Mouse (Mus musculus) cortical plate, adult 2 months (tissue): ENCODE data around the gene Cdh12. TPM values are rescaled to one million over a fixed set of nuclear protein-coding genes. Genes with fewer than 3 reads are reported as not detected.

Experiments
- H3K27ac ChIP-seq: fragments of 200-500 bp; 2 replicates; pipeline ENCODE4 v1.5.1; 2012; ENCODE audit warnings: low read length, control low read depth, inconsistent platforms; ENCODE audit not compliant: insufficient read depth
- H3K4me1 ChIP-seq: fragments of 200-500 bp; 2 replicates; pipeline ENCODE4 v1.6.1; 2011; ENCODE audit warnings: low read length; ENCODE audit not compliant: control insufficient read depth, insufficient read depth
- H3K4me3 ChIP-seq: fragments of 200-500 bp; 2 replicates; pipeline ENCODE4 v1.5.1; 2011; ENCODE audit warnings: mild to moderate bottlenecking, low read length, control low read depth; ENCODE audit not compliant: insufficient read depth
- CTCF ChIP-seq: fragments of 200-500 bp; IDR thresholded peaks from 2 replicates; pipeline ENCODE4 v1.5.1; 2011; ENCODE audit warnings: mild to moderate bottlenecking, control low read depth, low read length; ENCODE audit not compliant: insufficient read depth; ENCODE audit errors: extremely low read depth
- POLR2A ChIP-seq: fragments of 200-500 bp; IDR thresholded peaks from 2 replicates; pipeline ENCODE4 v1.6.1; 2011; ENCODE audit warnings: mild to moderate bottlenecking, low read length, control low read depth; ENCODE audit not compliant: insufficient read depth; ENCODE audit errors: extremely low read depth
- polyA plus RNA-seq: library from polyadenylated mRNA; depleted of rRNA; stranded (reverse); fragments of >200 nt; gene quantifications from 2 replicates; pipeline ENCODE4 v1.2.3, GENCODE M21; 2012; rRNA removed

The Cdh12 gene
- 7.2 and 8.8 TPM in 2 replicates for polyA plus RNA-seq

- H3K27ac ChIP-seq, result no peak within 1 kb of the TSS
- H3K4me3 ChIP-seq, result peak within 1 kb of the TSS; percentile 91
- no peaks in the 10 kb centered on the region for H3K4me1 ChIP-seq
- TF ChIP-seq POLR2A, result peak; percentile 76
- no peak for TF ChIP-seq CTCF
Observed at GRCm38 (mm10) chr15:20448861-20449663, at the start of gene Cdh12. Cdh12 (plus strand) TSS chr15:20449265.

DNA sequence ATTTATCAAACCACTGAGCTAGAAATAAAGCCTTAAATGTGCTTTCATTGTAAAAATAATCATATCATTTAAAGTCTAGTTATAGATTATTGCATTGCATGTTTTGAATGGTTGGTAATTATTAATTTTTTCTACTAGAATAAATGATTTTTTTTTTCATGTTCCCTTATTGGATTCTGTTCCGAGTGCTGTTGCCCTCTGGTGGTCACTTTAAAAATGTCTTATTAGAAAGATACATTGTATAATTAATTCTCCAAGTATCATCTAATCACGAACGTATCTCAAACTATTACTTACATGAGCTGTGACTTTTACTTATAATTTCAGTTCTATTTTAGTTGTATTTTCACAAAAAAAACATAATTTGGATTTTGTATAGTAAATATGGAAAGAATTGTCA, 45.5 kb upstream of the Cdh12 start:
- Histone ChIP-seq H3K27ac (no peak overlapping the region), H3K4me3 (no peak overlapping the region), H3K4me1 (no peaks in the 10 kb centered on the region)
- TF ChIP-seq POLR2A (no peak), CTCF (no peak)

DNA sequence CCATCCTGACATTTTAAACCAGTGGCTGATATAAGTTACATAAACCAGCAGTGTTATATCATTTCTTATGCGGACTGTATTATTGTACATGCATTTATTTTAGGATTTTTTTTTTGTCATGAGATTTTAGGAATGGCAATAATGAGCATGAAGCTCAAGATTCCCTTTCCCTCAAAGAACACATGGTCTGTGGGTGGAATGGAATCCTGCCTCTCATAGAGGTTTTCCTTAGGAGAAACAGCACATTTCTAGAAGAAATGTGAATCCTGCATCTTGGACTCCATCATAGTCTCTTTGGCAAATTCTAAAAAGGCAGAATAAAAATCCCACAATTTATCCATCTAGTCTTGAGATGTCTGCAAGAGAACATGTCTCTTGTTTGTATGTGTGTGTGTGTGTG, 35.7 kb upstream of the Cdh12 start:
- TF ChIP-seq POLR2A, result no peak
- no peak for TF ChIP-seq CTCF
- Histone ChIP-seq H3K27ac (no peak overlapping the region), H3K4me3 (no peak overlapping the region), H3K4me1 (no peaks in the 10 kb centered on the region)

GRCm38 (mm10) chr15:20436356-20436755, 12.7 kb upstream of the Cdh12 start:
- H3K27ac ChIP-seq, result no peak overlapping the region
- TF ChIP-seq POLR2A (no peak), CTCF (no peak)
- H3K4me1 ChIP-seq, result no peaks in the 10 kb centered on the region
- no peak overlapping the region for H3K4me3 ChIP-seq

- TF ChIP-seq POLR2A, result no peak
- no peak for TF ChIP-seq CTCF
- Histone ChIP-seq H3K4me3 (peak overlapping the region; percentile 91; the same call in 1 of the 2 replicates), H3K27ac (no peak overlapping the region), H3K4me1 (no peaks in the 10 kb centered on the region)
Observed at GRCm38 (mm10) chr15:20450558-20450957, 1.5 kb downstream of the Cdh12 start.

DNA sequence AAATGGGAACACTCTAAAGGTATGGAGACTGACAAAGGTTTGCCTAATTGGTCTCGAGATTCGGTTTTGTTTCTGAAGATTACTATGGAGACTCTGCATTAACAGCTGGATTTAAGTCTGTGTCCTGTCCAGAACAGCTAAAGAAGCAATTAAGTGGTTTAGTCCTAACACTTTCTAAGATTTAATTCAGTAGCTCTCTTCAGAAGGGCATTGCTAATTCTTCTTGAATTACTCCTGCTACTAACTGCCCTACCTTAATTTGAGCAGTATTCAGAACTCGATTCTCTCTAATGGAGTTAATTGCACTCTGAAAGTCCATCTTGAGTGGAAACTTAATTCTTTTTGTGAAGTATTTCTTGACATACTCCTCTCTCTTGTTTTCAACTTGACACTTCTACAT, 9.4 kb downstream of the Cdh12 start:
- Histone ChIP-seq H3K27ac (no peak overlapping the region), H3K4me3 (no peak overlapping the region), H3K4me1 (no peaks in the 10 kb centered on the region)
- TF ChIP-seq CTCF, result no peak
- no peak for TF ChIP-seq POLR2A

DNA sequence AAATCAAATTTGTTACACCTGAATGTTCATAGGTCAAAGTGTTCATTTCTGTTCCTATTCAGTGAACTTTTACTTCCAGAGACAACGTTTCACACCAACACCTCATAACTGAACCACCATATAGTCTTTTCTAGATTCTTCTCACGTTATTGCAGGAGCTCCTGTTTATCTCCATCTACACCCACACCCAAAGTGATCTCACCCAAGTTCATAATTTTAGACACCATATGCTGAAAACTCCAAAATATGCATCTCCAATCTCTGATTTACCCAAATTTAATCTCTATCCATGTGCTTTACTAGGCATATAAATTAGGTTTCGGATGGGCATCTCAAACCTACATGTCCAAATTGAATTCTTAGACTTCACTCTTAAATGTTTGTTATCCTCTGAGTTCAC, 13.4 kb downstream of the Cdh12 start:
- Histone ChIP-seq H3K27ac (no peak overlapping the region), H3K4me3 (no peak overlapping the region), H3K4me1 (no peaks in the 10 kb centered on the region)
- TF ChIP-seq CTCF (no peak), POLR2A (no peak)

- no peaks in the 10 kb centered on the region for H3K4me1 ChIP-seq
- no peak overlapping the region for H3K4me3 ChIP-seq
- H3K27ac ChIP-seq, result no peak overlapping the region
- TF ChIP-seq CTCF (no peak), POLR2A (no peak)
Observed at GRCm38 (mm10) chr15:20463601-20464000, 14.5 kb downstream of the Cdh12 start.

- Histone ChIP-seq H3K4me3 (no peak overlapping the region), H3K4me1 (no peaks in the 10 kb centered on the region), H3K27ac (no peak overlapping the region)
- TF ChIP-seq CTCF (no peak), POLR2A (no peak)
Observed at GRCm38 (mm10) chr15:20550979-20551378, 101.9 kb downstream of the Cdh12 start.

DNA sequence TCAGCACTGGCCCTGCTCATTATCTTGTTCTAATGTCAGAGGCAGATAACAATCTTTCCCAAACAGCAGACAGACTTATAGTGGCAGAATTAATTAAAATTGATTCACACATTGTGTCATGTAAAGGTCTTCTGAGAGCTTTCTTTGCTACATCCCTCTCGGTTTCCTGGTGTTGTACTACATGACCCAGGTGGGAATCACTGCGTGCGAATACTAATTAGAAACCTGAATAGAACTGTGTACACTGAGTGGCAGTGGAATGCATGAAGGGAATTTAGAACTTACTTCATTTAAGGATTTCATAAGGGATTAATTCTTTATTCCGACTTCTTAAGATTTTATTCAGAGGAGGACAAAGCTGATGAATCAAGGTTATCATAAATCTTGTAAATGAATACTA, 121.9 kb downstream of the Cdh12 start:
- no peak overlapping the region for H3K27ac ChIP-seq
- TF ChIP-seq CTCF (no peak), POLR2A (no peak)
- no peak overlapping the region for H3K4me3 ChIP-seq
- H3K4me1 ChIP-seq, result no peaks in the 10 kb centered on the region
